Mouse (Mus musculus) urinary bladder, postnatal 14 days (tissue): ENCODE measurements around the gene Rundc3b.

Experiments
- DNase-seq: peaks from one replicate; pipeline ENCODE4 v3.0.0; 2021; ENCODE audit warnings: low spot score

The Rundc3b gene

DNA sequence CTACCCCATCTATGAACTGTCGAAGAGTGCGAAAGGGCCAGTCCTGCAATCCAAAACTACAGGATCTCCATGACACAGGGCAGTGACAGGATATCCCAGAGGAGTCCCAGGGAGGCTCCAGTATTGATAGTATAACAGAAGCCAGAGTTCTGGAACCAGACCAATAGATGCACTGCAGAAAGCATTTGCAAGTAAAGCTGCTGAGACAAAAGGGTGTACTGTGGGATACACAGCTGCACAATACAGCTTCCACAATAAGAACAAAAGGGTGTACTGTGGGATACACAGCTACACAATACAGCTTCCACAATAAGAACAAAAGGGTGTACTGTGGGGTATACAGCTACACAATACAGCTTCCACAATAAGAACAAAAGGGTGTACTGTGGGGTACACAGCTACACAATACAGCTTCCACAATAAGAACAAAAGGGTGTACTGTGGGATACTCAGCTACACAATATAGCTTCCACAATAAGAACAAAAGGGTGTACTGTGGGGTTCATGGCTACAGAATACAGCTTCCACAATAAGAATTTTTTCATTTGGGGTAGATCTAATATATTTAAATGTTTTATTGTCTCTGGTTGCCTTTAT is 134.0 kb downstream of the Rundc3b start:
- no peak for DNase-seq

DNA sequence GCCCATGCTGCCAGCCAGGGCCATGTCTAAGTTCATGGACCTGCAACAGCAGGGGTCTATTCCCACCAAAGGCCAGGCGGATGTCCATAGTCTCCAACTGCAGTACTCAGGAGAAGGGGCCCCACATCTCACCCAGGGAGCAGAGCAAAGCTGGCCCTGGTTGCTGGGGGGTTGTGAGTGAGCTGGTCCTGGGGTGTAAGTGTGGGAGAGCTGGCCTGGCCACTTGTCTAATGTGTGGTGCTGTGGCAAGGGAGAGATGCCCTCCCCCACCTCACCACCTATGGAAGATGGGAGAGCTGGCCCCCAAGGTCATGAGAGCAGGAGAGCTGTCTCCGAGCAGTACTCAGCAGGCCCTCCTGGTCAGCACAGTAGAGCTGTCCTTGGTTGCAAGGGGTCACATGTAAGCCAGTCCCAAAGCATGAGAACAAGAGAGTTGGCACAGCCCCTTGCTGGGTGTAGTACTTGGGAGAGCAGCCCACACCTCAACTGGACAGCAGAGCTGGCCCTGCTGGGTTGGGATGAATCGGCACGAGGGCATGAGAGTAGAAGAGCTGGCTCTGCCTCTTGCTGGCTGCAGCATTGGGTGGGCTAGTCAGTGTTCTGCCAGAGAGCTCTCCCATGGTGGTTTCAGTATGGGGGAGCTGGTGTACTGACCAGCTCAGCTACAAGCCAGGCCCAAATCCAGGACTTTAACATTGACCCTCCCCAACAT is 134.6 kb downstream of the Rundc3b start:
- no peak for DNase-seq

DNA sequence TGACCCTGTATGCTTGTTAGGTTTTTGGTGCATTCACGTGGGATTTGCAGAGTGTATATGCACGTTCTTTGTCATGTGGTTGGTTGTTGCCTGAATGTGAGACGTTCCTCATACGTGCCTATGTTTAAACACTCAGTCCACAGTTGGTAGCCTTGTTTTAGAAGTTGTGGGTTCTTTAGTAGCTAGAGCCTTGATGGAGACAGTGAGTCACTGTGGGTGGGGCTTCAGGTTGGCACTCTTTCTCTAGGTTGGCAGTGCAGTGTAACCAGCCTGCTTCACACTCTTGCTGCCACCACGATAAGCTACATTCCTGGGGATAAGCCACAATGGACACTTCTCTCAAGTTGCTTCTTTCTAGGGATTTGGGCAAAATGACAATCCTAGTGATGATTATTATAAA is 166.2 kb downstream of the Rundc3b start:
- DNase-seq = no peak

- no peak for DNase-seq
Observed at GRCm38 (mm10) chr5:8455565-8455964, 167.2 kb downstream of the Rundc3b start.
